Mouse (Mus musculus) CD8-positive naive resting alpha-beta T cell, adult 57 days (primary cell): ENCODE data around the gene Armh3. TPM values are rescaled to one million over a fixed set of nuclear protein-coding genes. Genes with fewer than 3 reads are reported as not detected.

Experiments used
- total RNA-seq: library from RNA; stranded (reverse); gene quantifications from one replicate; pipeline ENCODE4 v1.2.4, GENCODE M21; 2023

The Armh3 gene
- total RNA-seq: 15.2 TPM

GRCm38 (mm10) chr19:45997785-45998693, at the start of gene Armh3:
Gene Armh3, minus strand, starts transcription at chr19:45998488.

DNA sequence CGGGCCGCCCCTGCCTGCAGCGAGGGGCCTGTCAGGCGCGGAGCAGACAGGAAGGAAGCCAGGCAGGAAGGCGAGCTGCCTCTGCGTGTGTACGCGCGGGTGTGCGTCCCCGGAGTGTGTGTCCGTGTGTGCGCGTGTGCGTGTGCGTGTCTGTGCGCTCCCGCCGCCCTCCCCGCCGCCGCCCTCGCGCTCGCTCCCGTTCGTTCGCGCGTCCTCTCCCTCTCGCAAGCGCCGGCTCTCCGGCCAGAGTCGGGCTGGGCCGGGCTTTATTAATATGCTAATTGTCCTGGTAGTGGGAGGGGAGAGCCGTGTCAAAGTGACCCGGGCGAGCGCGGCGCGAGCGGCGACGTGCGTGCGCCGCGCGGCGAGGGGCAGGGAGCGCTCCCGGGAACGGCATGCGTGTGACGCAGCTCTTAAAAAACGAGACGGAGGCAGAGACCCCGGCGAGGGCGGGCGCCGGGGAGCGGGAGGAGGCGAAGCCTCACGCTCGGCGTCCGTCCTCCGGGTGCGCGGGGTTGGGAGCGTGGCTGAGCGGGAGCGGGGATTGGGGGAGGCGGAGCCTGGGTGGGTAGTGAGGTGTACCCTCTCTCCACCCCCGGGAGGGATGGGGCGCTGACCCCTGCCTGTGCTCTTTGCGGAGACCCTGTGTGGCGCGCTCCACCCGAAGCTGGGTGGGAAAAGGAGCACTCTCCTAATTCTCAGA, 46.9 kb upstream of the Armh3 start, which contains the start of gene Ldb1:
Gene Ldb1 (minus strand): TSS at position 222 of the 703 bp plus-strand sequence.

GRCm38 (mm10) chr19:46044271-46044992, 46.1 kb upstream of the Armh3 start, which contains the start of gene Pprc1:
Gene Pprc1, plus strand, starts transcription at chr19:46044886.

GRCm38 (mm10) chr19:46003371-46004226, 5.3 kb upstream of the Armh3 start, which contains the start of gene Hps6:
Gene Hps6, plus strand, starts transcription at chr19:46003508.

DNA sequence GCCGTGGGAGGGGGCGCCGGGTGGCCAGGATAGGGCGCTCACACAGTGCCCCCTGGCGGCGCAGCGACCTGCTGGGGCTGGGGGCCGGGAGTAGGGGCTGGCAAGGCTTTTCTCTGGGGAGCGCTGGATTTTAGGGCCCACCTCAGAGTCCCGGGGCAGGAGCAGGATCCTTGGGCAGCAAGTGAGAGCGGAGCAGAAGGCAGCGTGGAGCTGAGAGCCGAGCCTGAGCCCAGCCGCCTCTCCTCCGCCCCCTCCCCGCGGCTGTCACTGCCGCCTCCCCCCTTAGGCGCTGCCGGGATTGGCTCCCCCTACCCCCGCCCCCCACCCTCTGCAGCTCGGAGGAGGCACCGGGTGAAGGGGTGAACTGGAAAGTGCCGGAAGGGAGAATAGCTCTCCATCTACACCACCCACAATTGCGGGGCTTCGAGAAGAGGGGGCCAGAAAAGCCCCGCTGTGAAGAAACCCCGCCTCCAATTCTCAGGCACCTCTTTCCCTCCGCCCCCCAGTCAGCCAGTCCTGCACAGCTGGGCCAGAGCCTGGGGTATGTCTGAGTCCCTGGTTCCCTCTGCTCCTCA, 182.4 kb downstream of the Armh3 start, which contains the start of gene Kcnip2:
Gene Kcnip2 (minus strand): TSS at position 231 of the 575 bp plus-strand sequence.

DNA sequence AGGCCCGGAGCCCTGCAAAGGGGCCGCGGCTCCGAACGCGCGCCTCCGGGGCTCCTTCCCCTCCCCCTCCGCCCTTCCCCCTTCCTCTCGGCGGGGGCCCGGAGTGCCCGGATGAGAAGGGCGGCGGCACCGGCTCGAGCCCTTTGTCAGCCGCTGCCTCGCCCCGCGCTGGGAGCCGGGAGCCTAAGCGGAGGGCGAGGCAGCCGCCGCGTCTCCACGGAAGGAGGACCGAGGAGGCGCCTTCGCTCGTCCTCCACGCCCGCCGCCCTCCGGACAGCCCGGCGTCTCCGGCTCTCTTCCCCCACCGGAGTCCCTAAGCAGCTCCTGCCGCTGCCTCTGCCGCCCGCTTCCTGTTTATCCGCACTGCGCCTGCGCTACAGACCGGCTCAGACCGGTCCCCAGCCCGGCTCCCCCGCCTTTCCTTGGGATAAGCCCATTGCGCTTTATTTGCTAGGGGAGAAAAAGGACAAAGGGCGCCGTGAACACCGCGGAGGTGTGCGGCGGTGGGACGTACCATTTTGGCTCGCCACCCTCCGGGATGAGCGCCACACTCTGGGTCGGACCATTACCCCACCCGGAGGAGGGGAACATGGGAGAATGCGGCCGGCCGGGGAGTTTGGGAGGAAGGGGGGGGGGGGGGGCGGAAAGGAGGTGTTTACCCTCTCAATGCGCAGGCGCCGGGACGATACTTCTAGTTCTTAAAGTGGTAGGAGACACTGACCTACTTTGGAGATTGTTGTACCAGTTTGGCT, 214.9 kb downstream of the Armh3 start, which contains the start of gene Mgea5:
Gene Mgea5 (minus strand): TSS at position 657 of the 752 bp plus-strand sequence.

Other genes with a start within 250 kb of the Armh3 start
- gene Npm3, start 248.9 kb downstream of the Armh3 start, total RNA-seq: 62.4 TPM
- 322 TPM for gene Mgea5, start 214.7 kb downstream of the Armh3 start, total RNA-seq
- 8.0 TPM for gene Kcnip2, start 182.4 kb downstream of the Armh3 start, total RNA-seq
- gene Hps6, start 5.0 kb upstream of the Armh3 start, total RNA-seq: 7.8 TPM
- gene Pprc1, start 46.4 kb upstream of the Armh3 start, total RNA-seq: 108 TPM
- gene Ldb1, start 46.7 kb upstream of the Armh3 start, total RNA-seq: 364 TPM
- 75.6 TPM for gene Nolc1, start 77.4 kb upstream of the Armh3 start, total RNA-seq
- gene Elovl3, start 133.4 kb upstream of the Armh3 start, total RNA-seq: not detected
- gene Pitx3, start 149.8 kb upstream of the Armh3 start, total RNA-seq: not detected
- gene Gbf1, start 154.0 kb upstream of the Armh3 start, total RNA-seq: 103 TPM